Mouse (Mus musculus) frontal cortex, postnatal 10 days (tissue): ENCODE results near the gene Ramp2.

Source experiments
- DNase-seq, 2 experiments: peaks; one replicate each; pipeline ENCODE4 v3.0.0; 2022; ENCODE audit warnings: low spot score in 2 of 2, mixed read lengths in 1 of 2

The Ramp2 gene

GRCm38 (mm10) chr11:101235429-101235828, 10.4 kb upstream of the Ramp2 start:
- DNase-seq = no peak

GRCm38 (mm10) chr11:101236782-101237181, 9.0 kb upstream of the Ramp2 start:
- no peak for DNase-seq

GRCm38 (mm10) chr11:101238071-101238647, 7.7 kb upstream of the Ramp2 start:
- DNase-seq = no peak

GRCm38 (mm10) chr11:101245071-101245470, 757 bp upstream of the Ramp2 start:
- DNase-seq = no peak

- DNase-seq = no peak
These were observed 829 bp downstream of the Ramp2 start for GRCm38 (mm10) chr11:101246702-101247012.

DNA sequence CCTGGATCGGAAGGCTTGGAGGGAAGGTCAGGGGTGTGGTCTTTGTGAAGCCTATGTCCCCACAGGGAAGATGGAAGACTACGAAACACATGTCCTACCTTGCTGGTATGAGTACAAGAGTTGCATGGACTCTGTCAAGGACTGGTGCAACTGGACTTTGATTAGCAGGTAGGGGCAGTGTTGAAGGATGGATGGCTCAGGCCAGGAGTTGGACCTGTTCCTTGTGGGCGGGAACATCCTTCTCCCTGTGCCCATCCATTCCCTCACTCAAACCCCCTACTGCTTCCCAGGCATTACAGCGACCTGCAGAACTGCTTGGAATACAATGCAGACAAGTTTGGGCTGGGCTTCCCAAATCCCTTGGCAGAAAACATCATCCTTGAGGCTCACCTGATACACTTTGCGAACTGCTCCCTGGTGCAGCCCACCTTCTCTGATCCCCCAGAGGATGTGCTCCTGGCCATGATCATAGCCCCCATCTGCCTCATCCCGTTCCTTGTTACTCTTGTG, 1.7 kb downstream of the Ramp2 start:
- DNase-seq = no peak

DNA sequence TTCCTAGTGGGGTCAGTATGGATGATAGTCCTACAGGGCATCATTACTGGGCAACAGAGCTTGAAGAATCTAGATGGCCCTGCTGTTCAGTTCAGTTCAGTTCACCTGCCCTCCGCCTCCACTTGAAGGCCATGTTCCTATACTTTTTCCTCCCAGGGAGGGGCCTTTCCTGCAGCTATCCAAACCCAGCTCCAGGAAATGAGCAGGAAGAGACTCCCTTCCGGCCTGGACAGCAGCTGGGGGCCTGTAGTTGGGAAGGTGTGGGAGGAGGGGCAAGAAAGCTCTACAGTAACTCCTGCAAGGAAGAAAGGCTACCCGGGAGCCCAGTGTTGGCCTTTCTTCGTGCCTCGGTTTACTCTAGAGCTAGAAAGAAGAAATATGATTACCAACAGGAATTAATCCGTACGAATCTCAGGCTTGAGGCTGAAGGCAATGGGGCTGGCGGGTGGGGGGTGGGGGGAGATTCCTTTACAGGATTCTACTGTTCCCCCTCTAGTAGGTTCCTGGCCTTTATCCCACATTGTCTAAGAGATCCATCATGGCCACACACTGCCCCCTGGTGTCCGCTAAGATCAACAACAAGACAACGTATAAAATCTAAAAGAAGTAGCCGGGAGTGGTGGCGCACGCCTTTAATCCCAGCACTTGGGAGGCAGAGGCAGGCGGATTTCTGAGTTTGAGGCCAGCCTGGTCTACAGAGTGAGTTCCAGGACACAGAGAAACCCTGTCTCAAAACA, 2.6 kb downstream of the Ramp2 start:
- no peak for DNase-seq

- no peak for DNase-seq
These were observed 5.2 kb downstream of the Ramp2 start for GRCm38 (mm10) chr11:101251031-101251430.

DNA sequence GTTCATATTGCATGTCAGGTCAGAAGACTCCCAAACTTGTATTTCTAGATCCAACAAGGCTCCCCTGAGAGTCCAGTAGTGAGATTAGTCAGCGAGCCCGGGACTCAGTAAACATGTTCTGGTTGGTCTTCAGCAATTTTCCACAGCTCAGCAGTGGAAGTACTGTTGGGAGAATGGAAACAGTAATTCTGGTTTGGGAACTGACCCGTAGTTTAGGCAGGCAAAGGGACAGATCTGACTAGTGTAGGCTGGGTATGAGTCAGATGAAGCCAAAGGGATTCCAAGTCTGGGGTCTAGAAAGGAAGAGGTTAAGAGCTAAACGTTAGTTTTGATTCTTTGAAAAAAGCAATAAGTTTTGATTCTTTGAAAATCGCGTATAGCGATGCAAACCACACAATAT, 7.1 kb downstream of the Ramp2 start:
- DNase-seq = no peak

- peak; percentile 69 to 79 for DNase-seq
These were observed 8.0 kb downstream of the Ramp2 start, which contains the start of gene Vps25 for GRCm38 (mm10) chr11:101253613-101254389. Gene Vps25 (plus strand): TSS chr11:101253707.

- DNase-seq = no peak
These were observed 10.3 kb downstream of the Ramp2 start for GRCm38 (mm10) chr11:101255826-101256775.

GRCm38 (mm10) chr11:101259261-101259712, 13.5 kb downstream of the Ramp2 start:
- peak in 1 of 2 experiments; percentile 74 for DNase-seq

GRCm38 (mm10) chr11:101259948-101260825, 14.4 kb downstream of the Ramp2 start, which contains the start of gene Wnk4:
Gene Wnk4 (plus strand): TSS chr11:101260567.
- DNase-seq = no peak

GRCm38 (mm10) chr11:101260826-101261380, 15.1 kb downstream of the Ramp2 start:
- DNase-seq = no peak

DNA sequence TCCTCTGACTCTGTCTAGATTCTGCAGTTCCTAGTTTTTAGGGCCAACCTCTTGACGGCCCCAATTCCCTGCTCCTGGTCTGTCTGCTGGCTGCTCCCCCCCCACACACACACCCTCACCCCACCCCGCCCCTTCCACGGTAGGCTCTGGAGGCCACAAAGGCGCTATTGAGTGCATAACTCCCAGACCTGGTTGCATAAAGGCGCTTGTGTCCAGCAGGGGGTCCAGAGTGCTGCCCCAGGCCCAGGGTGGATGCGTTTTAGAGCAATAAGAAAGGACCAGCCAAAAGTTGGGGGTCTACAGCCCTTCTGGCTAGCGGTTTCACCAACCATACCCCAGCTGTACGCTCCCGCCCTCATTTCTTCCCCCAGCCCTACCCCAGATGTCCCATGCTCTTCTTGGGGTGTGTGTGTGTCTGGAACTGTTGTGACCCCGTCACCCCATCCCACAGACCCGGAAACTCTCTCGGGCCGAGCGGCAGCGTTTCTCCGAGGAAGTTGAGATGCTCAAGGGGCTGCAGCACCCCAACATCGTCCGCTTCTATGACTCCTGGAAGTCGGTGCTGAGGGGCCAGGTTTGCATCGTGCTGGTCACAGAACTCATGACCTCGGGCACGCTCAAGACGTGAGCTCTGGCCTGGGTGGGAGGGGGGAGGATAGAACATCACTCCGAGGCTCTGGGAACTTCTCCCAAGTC, 16.6 kb downstream of the Ramp2 start:
- no peak for DNase-seq

GRCm38 (mm10) chr11:101263138-101263988, 17.5 kb downstream of the Ramp2 start:
- no peak for DNase-seq

- no peak for DNase-seq
These were observed 18.1 kb downstream of the Ramp2 start for GRCm38 (mm10) chr11:101263989-101264280.

GRCm38 (mm10) chr11:101264954-101265471, 19.2 kb downstream of the Ramp2 start:
- DNase-seq = no peak
